Mouse (Mus musculus): ENCODE results near the gene Aspscr1. TPM values are rescaled to one million over a fixed set of nuclear protein-coding genes. Genes with fewer than 3 reads are reported as not detected.

Aspscr1 gene
- total and polyA plus RNA-seq, 3 experiments: 39.2 to 248 (median 57.0) TPM

DNA sequence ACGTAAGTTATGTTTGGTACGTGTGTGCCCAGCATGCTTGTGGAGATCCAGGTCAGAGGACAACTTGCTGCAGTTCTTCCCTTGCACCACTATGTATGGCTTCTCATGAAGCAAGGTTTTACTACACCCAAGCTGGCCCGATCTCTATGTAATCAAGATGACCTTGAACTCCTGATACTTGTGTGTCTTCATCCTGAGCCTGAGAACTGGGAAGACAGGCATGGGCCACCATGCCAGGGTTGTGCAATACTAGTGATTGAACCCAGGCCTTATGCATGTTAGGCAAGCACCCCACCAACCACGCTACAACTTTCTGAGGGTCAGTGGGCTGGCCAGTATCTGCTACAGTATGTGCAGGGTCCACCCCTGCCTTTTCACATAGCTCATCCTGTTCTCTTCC is 4.2 kb downstream of the Aspscr1 start:
- DNase-seq (ENCODE audit: low spot score) (no peak), ATAC-seq (ENCODE audit: extremely low read depth, insufficient number of reproducible peaks, low FRiP score, poor library complexity, severe bottlenecking) (no peak)
- peaks cover 73% of the 10 kb centered on the region for H3K36me3 ChIP-seq (replicated peaks)
- TF ChIP-seq POLR2AphosphoS5 (IDR thresholded peaks at IDR 0.05; ENCODE audit: insufficient replicate concordance, low read depth, low read length): no peak
- TF ChIP-seq GATA2 (IDR thresholded peaks at IDR 0.05; ENCODE audit: borderline replicate concordance, low read depth, low read length): no peak
- no peak for TF ChIP-seq CTCF (IDR thresholded peaks at IDR 0.05; ENCODE audit: low read depth, low read length)
- TF ChIP-seq GATA1 (IDR thresholded peaks at IDR 0.05; ENCODE audit: borderline replicate concordance, low read length): no peak
- TF ChIP-seq TAL1 (conservative IDR thresholded peaks at IDR 0.05; ENCODE audit: low read depth, low read length): no peak
- H3K4me1 ChIP-seq (ENCODE audit: insufficient read depth, low read depth, low read length): peaks cover 30% of the 10 kb centered on the region
- no peaks in the 10 kb centered on the region for H3K9me3 ChIP-seq (replicated peaks)
- H3K4me3 ChIP-seq (ENCODE audit: low read depth, low read length): no peak overlapping the region
- no peaks in the 10 kb centered on the region for H3K27me3 ChIP-seq (ENCODE audit: insufficient read depth, low read length)

DNA sequence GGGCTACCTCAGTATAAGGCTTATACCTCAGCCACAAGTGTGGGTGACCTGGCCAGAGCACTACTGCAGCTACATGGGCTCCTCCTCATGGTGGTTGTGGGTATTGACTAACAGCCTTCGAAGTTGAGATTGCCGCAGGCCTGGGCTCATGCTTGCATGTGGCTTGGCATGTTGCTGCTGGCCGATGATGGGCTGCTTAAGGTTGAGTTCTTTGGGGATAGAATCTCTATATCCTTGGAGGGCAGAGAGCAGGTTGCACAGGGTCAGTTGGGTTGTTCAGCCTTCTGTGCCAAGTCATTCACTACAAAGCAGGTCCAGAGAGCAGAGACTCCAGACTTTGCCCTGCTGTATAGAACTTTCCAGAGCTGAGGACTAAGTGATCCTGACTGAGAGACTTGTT is 7.1 kb downstream of the Aspscr1 start:
- Histone ChIP-seq H3K4me1 (ENCODE audit: insufficient read depth, low read depth, low read length) (peaks cover 13% of the 10 kb centered on the region; the same call in 1 of the 2 replicates), H3K36me3 (replicated peaks) (peaks cover 93% of the 10 kb centered on the region)

DNA sequence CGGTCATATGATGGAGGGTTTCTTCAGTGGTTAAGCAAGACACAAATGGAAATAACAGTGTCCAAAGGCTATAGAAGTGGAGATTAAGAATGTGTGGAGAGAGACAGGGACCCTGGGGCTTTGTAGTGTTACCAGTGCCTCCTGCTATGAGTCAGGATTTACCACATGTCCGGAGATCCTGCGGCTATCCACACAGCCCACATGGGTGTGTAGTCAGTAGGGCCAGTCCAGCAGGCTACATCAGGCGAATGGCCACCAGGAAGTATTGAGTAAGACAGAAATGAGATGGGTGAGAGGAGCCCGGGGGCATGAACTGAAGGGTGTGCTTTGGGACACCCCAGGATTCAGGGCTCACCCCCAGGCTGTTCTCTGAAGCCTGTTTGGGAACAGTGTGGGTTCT is 9.9 kb downstream of the Aspscr1 start:
- no peak overlapping the region for H3K4me3 ChIP-seq (ENCODE audit: low read depth, low read length)
- H3K27me3 ChIP-seq (ENCODE audit: insufficient read depth, low read length): no peaks in the 10 kb centered on the region
- H3K4me1 ChIP-seq (ENCODE audit: insufficient read depth, low read depth, low read length): peaks cover 3% of the 10 kb centered on the region; the same call in 1 of the 2 replicates
- no peaks in the 10 kb centered on the region for H3K9me3 ChIP-seq (replicated peaks)
- DNase-seq (ENCODE audit: low spot score) (no peak), ATAC-seq (ENCODE audit: extremely low read depth, insufficient number of reproducible peaks, low FRiP score, poor library complexity, severe bottlenecking) (no peak)
- H3K36me3 ChIP-seq (replicated peaks): peaks cover 95% of the 10 kb centered on the region
- TF ChIP-seq POLR2AphosphoS5 (IDR thresholded peaks at IDR 0.05; ENCODE audit: insufficient replicate concordance, low read depth, low read length) (no peak), TAL1 (conservative IDR thresholded peaks at IDR 0.05; ENCODE audit: low read depth, low read length) (no peak), GATA2 (IDR thresholded peaks at IDR 0.05; ENCODE audit: borderline replicate concordance, low read depth, low read length) (no peak), GATA1 (IDR thresholded peaks at IDR 0.05; ENCODE audit: borderline replicate concordance, low read length) (no peak), CTCF (IDR thresholded peaks at IDR 0.05; ENCODE audit: low read depth, low read length) (no peak)

More for the DNA sequence above, 7.1 kb downstream of the Aspscr1 start:
- Histone ChIP-seq H3K4me3 (ENCODE audit: low read depth, low read length) (no peak overlapping the region), H3K9me3 (replicated peaks) (no peaks in the 10 kb centered on the region), H3K27me3 (ENCODE audit: insufficient read depth, low read length) (no peaks in the 10 kb centered on the region)
- ATAC-seq (ENCODE audit: extremely low read depth, insufficient number of reproducible peaks, low FRiP score, poor library complexity, severe bottlenecking) (no peak), DNase-seq (ENCODE audit: low spot score) (peak; percentile 19)
- TF ChIP-seq POLR2AphosphoS5 (IDR thresholded peaks at IDR 0.05; ENCODE audit: insufficient replicate concordance, low read depth, low read length): no peak
- TF ChIP-seq GATA2 (IDR thresholded peaks at IDR 0.05; ENCODE audit: borderline replicate concordance, low read depth, low read length): no peak
- no peak; the same call in 1 of the 2 replicates for TF ChIP-seq CTCF (IDR thresholded peaks at IDR 0.05; ENCODE audit: low read depth, low read length)
- no peak for TF ChIP-seq GATA1 (IDR thresholded peaks at IDR 0.05; ENCODE audit: borderline replicate concordance, low read length)
- TF ChIP-seq TAL1 (conservative IDR thresholded peaks at IDR 0.05; ENCODE audit: low read depth, low read length): no peak

DNA sequence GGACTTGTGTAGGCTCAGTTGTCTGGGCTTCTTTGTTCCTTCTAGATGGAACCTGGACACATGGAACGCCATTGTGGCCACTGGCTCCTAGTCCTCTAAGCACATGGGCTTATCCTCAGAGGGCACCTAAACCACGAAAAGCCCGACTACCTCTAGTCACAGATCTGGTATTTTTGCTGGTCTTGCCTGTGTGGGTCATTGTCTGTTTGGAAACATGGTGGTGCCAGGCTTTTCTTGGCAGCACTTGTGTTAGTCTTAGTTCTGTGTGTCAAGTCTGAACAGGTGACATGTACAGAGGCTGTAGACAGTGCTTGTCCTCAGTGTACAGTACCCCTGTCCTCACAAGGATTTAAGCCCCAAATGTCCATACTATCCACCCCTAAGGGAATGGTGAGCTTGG is 10.8 kb downstream of the Aspscr1 start:
- H3K4me1 ChIP-seq (ENCODE audit: insufficient read depth, low read depth, low read length): peaks cover 3% of the 10 kb centered on the region; the same call in 1 of the 2 replicates
- TF ChIP-seq GATA2 (IDR thresholded peaks at IDR 0.05; ENCODE audit: borderline replicate concordance, low read depth, low read length) (no peak), CTCF (IDR thresholded peaks at IDR 0.05; ENCODE audit: low read depth, low read length) (no peak), GATA1 (IDR thresholded peaks at IDR 0.05; ENCODE audit: borderline replicate concordance, low read length) (no peak), POLR2AphosphoS5 (IDR thresholded peaks at IDR 0.05; ENCODE audit: insufficient replicate concordance, low read depth, low read length) (no peak), TAL1 (conservative IDR thresholded peaks at IDR 0.05; ENCODE audit: low read depth, low read length) (no peak)
- no peak overlapping the region for H3K4me3 ChIP-seq (ENCODE audit: low read depth, low read length)
- DNase-seq (ENCODE audit: low spot score) (no peak), ATAC-seq (ENCODE audit: extremely low read depth, insufficient number of reproducible peaks, low FRiP score, poor library complexity, severe bottlenecking) (no peak)
- no peaks in the 10 kb centered on the region for H3K9me3 ChIP-seq (replicated peaks)
- H3K36me3 ChIP-seq (replicated peaks): peaks cover 95% of the 10 kb centered on the region
- no peaks in the 10 kb centered on the region for H3K27me3 ChIP-seq (ENCODE audit: insufficient read depth, low read length)

DNA sequence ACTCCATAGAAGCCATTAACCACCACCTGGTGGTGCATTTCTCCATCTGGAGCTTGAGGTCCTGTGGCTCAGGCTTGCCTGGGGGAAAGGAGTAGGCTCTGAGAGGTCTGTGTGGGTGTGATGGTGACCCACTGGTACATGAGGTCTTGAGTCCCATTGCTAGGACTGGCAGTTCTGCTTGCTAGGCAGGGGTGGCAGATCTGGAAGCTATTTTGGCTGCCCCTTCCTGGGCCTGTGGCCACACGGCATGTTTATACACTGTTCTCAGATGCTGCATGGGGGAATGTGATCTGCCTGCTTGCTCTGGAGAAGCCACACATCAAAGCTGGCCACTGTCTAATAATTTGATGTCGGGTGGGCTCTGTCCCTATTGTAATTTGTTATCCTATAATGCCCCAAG is 11.3 kb downstream of the Aspscr1 start:
- Histone ChIP-seq H3K27me3 (ENCODE audit: insufficient read depth, low read length) (no peaks in the 10 kb centered on the region), H3K9me3 (replicated peaks) (no peaks in the 10 kb centered on the region), H3K4me3 (ENCODE audit: low read depth, low read length) (no peak overlapping the region), H3K4me1 (ENCODE audit: insufficient read depth, low read depth, low read length) (peaks cover 3% of the 10 kb centered on the region; the same call in 1 of the 2 replicates), H3K36me3 (replicated peaks) (peaks cover 95% of the 10 kb centered on the region)
- DNase-seq (ENCODE audit: low spot score) (no peak), ATAC-seq (ENCODE audit: extremely low read depth, insufficient number of reproducible peaks, low FRiP score, poor library complexity, severe bottlenecking) (no peak)
- TF ChIP-seq TAL1 (conservative IDR thresholded peaks at IDR 0.05; ENCODE audit: low read depth, low read length) (no peak), POLR2AphosphoS5 (IDR thresholded peaks at IDR 0.05; ENCODE audit: insufficient replicate concordance, low read depth, low read length) (no peak), GATA1 (IDR thresholded peaks at IDR 0.05; ENCODE audit: borderline replicate concordance, low read length) (no peak), CTCF (IDR thresholded peaks at IDR 0.05; ENCODE audit: low read depth, low read length) (no peak), GATA2 (IDR thresholded peaks at IDR 0.05; ENCODE audit: borderline replicate concordance, low read depth, low read length) (no peak)

DNA sequence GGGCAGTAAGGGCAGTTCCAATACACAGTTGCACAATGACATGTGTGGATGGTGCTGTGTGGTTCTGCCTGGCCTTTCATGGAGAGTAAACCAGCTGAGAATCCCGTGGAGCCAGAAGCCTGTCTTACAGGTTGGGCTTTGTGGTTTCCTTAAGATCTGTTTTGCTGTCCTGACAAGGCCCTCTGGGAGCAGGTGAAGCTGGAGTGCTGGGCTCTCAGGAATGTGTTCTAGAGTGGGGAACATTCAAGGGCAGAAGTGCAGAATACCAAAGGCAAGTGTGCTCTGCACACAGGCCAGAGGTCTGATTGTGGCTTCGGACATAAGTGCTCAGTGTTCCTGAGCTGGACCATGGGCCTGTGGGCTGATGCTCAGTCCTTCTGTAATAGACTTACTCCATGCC is 11.9 kb downstream of the Aspscr1 start:
- no peak for TF ChIP-seq POLR2AphosphoS5 (IDR thresholded peaks at IDR 0.05; ENCODE audit: insufficient replicate concordance, low read depth, low read length)
- TF ChIP-seq TAL1 (conservative IDR thresholded peaks at IDR 0.05; ENCODE audit: low read depth, low read length): no peak
- TF ChIP-seq GATA1 (IDR thresholded peaks at IDR 0.05; ENCODE audit: borderline replicate concordance, low read length): no peak
- TF ChIP-seq CTCF (IDR thresholded peaks at IDR 0.05; ENCODE audit: low read depth, low read length): no peak
- TF ChIP-seq GATA2 (IDR thresholded peaks at IDR 0.05; ENCODE audit: borderline replicate concordance, low read depth, low read length): no peak
- H3K36me3 ChIP-seq (replicated peaks): peaks cover 95% of the 10 kb centered on the region
- no peaks in the 10 kb centered on the region for H3K9me3 ChIP-seq (replicated peaks)
- peaks cover 2% of the 10 kb centered on the region; the same call in 1 of the 2 replicates for H3K4me1 ChIP-seq (ENCODE audit: insufficient read depth, low read depth, low read length)
- no peak overlapping the region for H3K4me3 ChIP-seq (ENCODE audit: low read depth, low read length)
- ATAC-seq (ENCODE audit: extremely low read depth, insufficient number of reproducible peaks, low FRiP score, poor library complexity, severe bottlenecking): no peak
- DNase-seq (ENCODE audit: low spot score): no peak
- no peaks in the 10 kb centered on the region for H3K27me3 ChIP-seq (ENCODE audit: insufficient read depth, low read length)

Measured in G1E (cell line).